Mouse (Mus musculus) neural tube, embryonic 15.5 days (tissue): ENCODE data around the gene Wwp2. TPM values are rescaled to one million over a fixed set of nuclear protein-coding genes. Genes with fewer than 3 reads are reported as not detected.
A peak's percentile ranks its signal among the peaks of the same experiment; 100 is the strongest.

Experiments used
- ATAC-seq: fragments of 200-750 bp; cut with Nextera tagmentation; 2 replicates; pipeline ENCODE4 v1.8.0; 2017; ENCODE audit warnings: mild to moderate bottlenecking, moderate TSS enrichment, moderate library complexity; ENCODE audit not compliant: low FRiP score
- H3K27ac ChIP-seq: fragments of 300-500 bp; sonication (generic); replicated peaks from 2 replicates; pipeline ENCODE4 v1.5.1; 2015; ENCODE audit warnings: mild to moderate bottlenecking, inconsistent platforms
- H3K27me3 ChIP-seq: fragments of 300-500 bp; sonication (generic); replicated peaks from 2 replicates; pipeline ENCODE4 v1.6.1; 2015; ENCODE audit warnings: inconsistent platforms
- H3K36me3 ChIP-seq: fragments of 300-500 bp; sonication (generic); 2 replicates; pipeline ENCODE4 v1.6.1; 2015; ENCODE audit warnings: inconsistent platforms
- H3K4me1 ChIP-seq: fragments of 300-500 bp; sonication (generic); 2 replicates; pipeline ENCODE4 v1.6.1; 2015; ENCODE audit warnings: inconsistent platforms
- H3K4me2 ChIP-seq: fragments of 300-500 bp; sonication (generic); 2 replicates; pipeline ENCODE4 v1.6.1; 2015; ENCODE audit warnings: inconsistent platforms, mild to moderate bottlenecking, moderate library complexity
- H3K4me3 ChIP-seq: fragments of 300-500 bp; sonication (generic); replicated peaks from 2 replicates; pipeline ENCODE4 v1.5.1; 2015; ENCODE audit warnings: mild to moderate bottlenecking, inconsistent platforms
- H3K9ac ChIP-seq: fragments of 300-500 bp; sonication (generic); replicated peaks from 2 replicates; pipeline ENCODE4 v1.6.1; 2015; ENCODE audit warnings: mild to moderate bottlenecking, inconsistent platforms
- H3K9me3 ChIP-seq: fragments of 300-500 bp; sonication (generic); replicated peaks from 2 replicates; pipeline ENCODE4 v1.6.1; 2016; ENCODE audit warnings: inconsistent platforms
- WGBS: fragments of 180-500 bp; shearing (Covaris S2); methylation state at CpG from one replicate; pipeline ENCODE4 v1.1.7; 2015; ENCODE audit warnings: mixed read lengths; 5-methylcytosine and 5-hydroxymethylcytosine counted together
- polyA plus RNA-seq: library from polyadenylated mRNA; unstranded; fragments of >200 nt; fragmentation: Nextera tagmentation; extraction: Ambion mirVana; gene quantifications from 2 replicates; pipeline ENCODE4 v1.2.1, GENCODE M21; 2015

Wwp2 gene
- polyA plus RNA-seq, 1 experiment from 2014 or later = 36.4 TPM

DNA sequence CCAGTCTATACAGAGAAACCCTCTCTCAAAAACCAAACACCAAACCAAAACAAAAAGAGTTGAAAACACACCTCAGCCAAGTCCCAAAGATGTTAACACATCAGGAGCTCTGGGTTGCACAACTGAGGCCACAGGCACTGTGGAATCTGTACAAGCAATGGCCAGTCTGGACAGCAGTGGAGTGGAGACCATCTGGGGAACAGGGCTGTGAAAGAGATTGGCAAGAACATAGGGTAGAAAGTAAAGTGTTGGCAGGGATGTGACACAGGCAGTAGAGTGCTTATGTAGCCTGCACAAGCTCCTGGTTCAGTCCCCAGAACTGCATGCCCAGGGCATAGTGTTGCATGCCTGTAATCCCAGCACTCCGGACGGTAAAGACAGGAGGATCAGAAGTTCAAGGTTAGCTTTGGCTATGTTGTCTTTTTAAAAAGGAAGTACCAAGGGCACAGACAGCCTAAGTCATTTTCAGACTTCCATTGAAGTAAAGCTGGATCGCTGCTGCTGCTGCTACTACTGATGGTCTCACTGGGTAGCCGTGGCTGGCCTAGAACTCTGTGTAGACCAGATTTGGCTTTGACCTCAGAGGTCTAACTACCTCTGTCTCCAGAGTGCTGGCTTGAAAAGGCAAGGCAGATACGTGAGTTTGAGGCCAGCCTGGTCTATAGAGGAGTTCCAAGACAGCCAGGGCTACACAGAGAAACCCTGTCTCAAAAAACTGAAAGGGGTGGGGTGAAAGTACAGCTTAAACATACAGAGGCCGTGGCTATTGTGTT is 79.0 kb downstream of the Wwp2 start:
- no peak overlapping the region for H3K9ac ChIP-seq
- no peak overlapping the region for H3K4me2 ChIP-seq
- H3K4me1 ChIP-seq = peaks cover 12% of the 10 kb centered on the region
- H3K36me3 ChIP-seq = peaks cover 6% of the 10 kb centered on the region
- no peak for ATAC-seq
- H3K27ac ChIP-seq = no peak overlapping the region
- no peaks in the 10 kb centered on the region for H3K9me3 ChIP-seq
- 91% methylated on average over 6 of the region's 6 CpGs for WGBS
- H3K27me3 ChIP-seq = no peaks in the 10 kb centered on the region
- H3K4me3 ChIP-seq = no peak overlapping the region

- WGBS = 82% methylated on average over 5 of the region's 5 CpGs
- H3K4me2 ChIP-seq = no peak overlapping the region
- H3K9me3 ChIP-seq = no peaks in the 10 kb centered on the region
- peaks cover 6% of the 10 kb centered on the region for H3K36me3 ChIP-seq
- no peak overlapping the region for H3K9ac ChIP-seq
- no peaks in the 10 kb centered on the region for H3K27me3 ChIP-seq
- H3K4me1 ChIP-seq = peaks cover 13% of the 10 kb centered on the region
- no peak overlapping the region for H3K4me3 ChIP-seq
- H3K27ac ChIP-seq = 0 out of 2 replicates have a peak overlapping the region, but pooled peaks have one; percentile 9
- no peak for ATAC-seq
Observed at GRCm38 (mm10) chr8:107518726-107519125, 82.6 kb downstream of the Wwp2 start.

DNA sequence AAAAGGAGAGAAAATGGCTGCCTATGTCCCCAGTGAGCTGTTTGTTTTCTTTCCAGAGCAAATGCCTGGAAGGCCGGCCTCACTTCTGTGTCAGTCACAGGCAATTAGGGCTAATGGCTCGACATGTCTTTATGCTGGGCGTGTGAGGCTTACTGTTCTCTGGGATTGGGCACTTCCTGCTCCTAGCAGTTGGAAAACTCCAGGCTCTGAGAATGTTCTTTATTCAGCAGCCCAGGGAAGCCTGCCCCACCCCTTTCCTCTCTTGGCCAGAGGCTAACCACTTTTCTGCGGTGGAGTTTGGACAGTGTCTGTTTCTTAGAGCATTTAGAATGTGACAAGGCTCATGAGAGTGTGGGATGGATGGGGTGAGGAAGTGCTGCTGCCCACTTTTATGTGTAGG is 83.7 kb downstream of the Wwp2 start:
- H3K27me3 ChIP-seq = no peaks in the 10 kb centered on the region
- no peak overlapping the region for H3K4me2 ChIP-seq
- peak overlapping the region; percentile 70 for H3K27ac ChIP-seq
- WGBS = 18% methylated on average over 4 of the region's 4 CpGs
- H3K4me3 ChIP-seq = no peak overlapping the region
- no peak overlapping the region for H3K9ac ChIP-seq
- peaks cover 13% of the 10 kb centered on the region for H3K4me1 ChIP-seq
- peak; percentile 47; the same call in 1 of the 2 replicates for ATAC-seq
- peaks cover 6% of the 10 kb centered on the region for H3K36me3 ChIP-seq
- H3K9me3 ChIP-seq = no peaks in the 10 kb centered on the region

- 85% methylated on average over 8 of the region's 8 CpGs for WGBS
- Histone ChIP-seq H3K9me3 (no peaks in the 10 kb centered on the region), H3K9ac (no peak overlapping the region), H3K27ac (no peak overlapping the region), H3K36me3 (peaks cover 6% of the 10 kb centered on the region), H3K4me3 (no peak overlapping the region), H3K4me2 (no peak overlapping the region), H3K4me1 (peaks cover 13% of the 10 kb centered on the region), H3K27me3 (no peaks in the 10 kb centered on the region)
- ATAC-seq = no peak
Observed at GRCm38 (mm10) chr8:107521788-107522554, 85.8 kb downstream of the Wwp2 start.

DNA sequence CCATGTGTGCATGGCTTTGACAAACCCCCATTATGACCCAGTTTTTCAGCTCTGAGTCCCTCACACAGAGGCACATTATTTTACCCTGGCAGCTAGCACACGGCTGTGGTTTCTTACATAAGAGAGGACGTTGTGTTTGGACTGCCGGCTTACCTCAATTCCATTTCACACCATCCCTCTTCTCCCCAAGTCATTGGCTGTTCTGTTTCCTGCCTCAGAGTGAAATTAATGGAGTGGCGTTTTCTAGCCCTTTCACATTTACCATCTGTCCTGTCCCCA is 86.3 kb downstream of the Wwp2 start:
- Histone ChIP-seq H3K9ac (no peak overlapping the region), H3K4me1 (peaks cover 13% of the 10 kb centered on the region), H3K4me2 (no peak overlapping the region), H3K27ac (no peak overlapping the region; the same call in 1 of the 2 replicates), H3K36me3 (peaks cover 6% of the 10 kb centered on the region), H3K9me3 (no peaks in the 10 kb centered on the region), H3K4me3 (no peak overlapping the region), H3K27me3 (no peaks in the 10 kb centered on the region)
- no peak for ATAC-seq
- 75% methylated on average over 4 of the region's 4 CpGs for WGBS

- H3K4me3 ChIP-seq = no peak overlapping the region
Observed at GRCm38 (mm10) chr8:107524535-107524934, 88.4 kb downstream of the Wwp2 start.

GRCm38 (mm10) chr8:107528786-107529185 is 92.6 kb downstream of the Wwp2 start:
- no peak overlapping the region for H3K27ac ChIP-seq
- no peaks in the 10 kb centered on the region for H3K9me3 ChIP-seq
- no peaks in the 10 kb centered on the region for H3K27me3 ChIP-seq
- H3K4me1 ChIP-seq = no peaks in the 10 kb centered on the region
- H3K4me3 ChIP-seq = no peak overlapping the region
- no peak overlapping the region for H3K9ac ChIP-seq
- no peak for ATAC-seq
- 66% methylated on average over 6 of the region's 6 CpGs for WGBS
- 0 out of 2 replicates have a peak, but pooled peaks cover 4% of the 10 kb centered on the region for H3K36me3 ChIP-seq
- H3K4me2 ChIP-seq = no peak overlapping the region

More at GRCm38 (mm10) chr8:107524535-107524934, 88.4 kb downstream of the Wwp2 start:
- no peaks in the 10 kb centered on the region for H3K27me3 ChIP-seq
- no peaks in the 10 kb centered on the region for H3K9me3 ChIP-seq
- H3K36me3 ChIP-seq = no peaks in the 10 kb centered on the region
- no peak overlapping the region for H3K4me2 ChIP-seq
- peaks cover 6% of the 10 kb centered on the region for H3K4me1 ChIP-seq
- H3K27ac ChIP-seq = no peak overlapping the region
- WGBS = 95% methylated on average over 4 of the region's 4 CpGs
- ATAC-seq = no peak
- no peak overlapping the region for H3K9ac ChIP-seq

GRCm38 (mm10) chr8:107537472-107537871 is 101.3 kb downstream of the Wwp2 start:
- Histone ChIP-seq H3K36me3 (peaks cover 38% of the 10 kb centered on the region), H3K4me1 (no peaks in the 10 kb centered on the region), H3K27ac (no peak overlapping the region), H3K4me3 (no peak overlapping the region), H3K4me2 (no peak overlapping the region), H3K9ac (no peak overlapping the region), H3K9me3 (no peaks in the 10 kb centered on the region), H3K27me3 (no peaks in the 10 kb centered on the region)
- no peak for ATAC-seq
- WGBS = 79% methylated on average over 4 of the region's 4 CpGs

GRCm38 (mm10) chr8:107540623-107541022 is 104.5 kb downstream of the Wwp2 start:
- Histone ChIP-seq H3K36me3 (peaks cover 32% of the 10 kb centered on the region), H3K4me2 (no peak overlapping the region), H3K27me3 (no peaks in the 10 kb centered on the region), H3K4me1 (peaks cover 4% of the 10 kb centered on the region; the same call in 1 of the 2 replicates), H3K9ac (no peak overlapping the region), H3K9me3 (no peaks in the 10 kb centered on the region), H3K27ac (no peak overlapping the region), H3K4me3 (no peak overlapping the region)
- WGBS = 84% methylated on average over 12 of the region's 12 CpGs
- ATAC-seq = no peak

GRCm38 (mm10) chr8:107541369-107541768 is 105.2 kb downstream of the Wwp2 start:
- H3K4me2 ChIP-seq = no peak overlapping the region
- H3K4me1 ChIP-seq = peaks cover 4% of the 10 kb centered on the region; the same call in 1 of the 2 replicates
- no peak for ATAC-seq
- H3K27me3 ChIP-seq = no peaks in the 10 kb centered on the region
- 92% methylated on average over 4 of the region's 4 CpGs for WGBS
- H3K36me3 ChIP-seq = peaks cover 31% of the 10 kb centered on the region
- H3K4me3 ChIP-seq = no peak overlapping the region
- H3K9ac ChIP-seq = no peak overlapping the region
- H3K9me3 ChIP-seq = no peaks in the 10 kb centered on the region
- no peak overlapping the region for H3K27ac ChIP-seq

- ATAC-seq = no peak
- no peaks in the 10 kb centered on the region for H3K9me3 ChIP-seq
- no peak overlapping the region for H3K4me3 ChIP-seq
- H3K27ac ChIP-seq = no peak overlapping the region
- WGBS = 88% methylated on average over 3 of the region's 3 CpGs
- H3K27me3 ChIP-seq = no peaks in the 10 kb centered on the region
- H3K9ac ChIP-seq = no peak overlapping the region
- H3K4me1 ChIP-seq = peaks cover 4% of the 10 kb centered on the region; the same call in 1 of the 2 replicates
- no peak overlapping the region for H3K4me2 ChIP-seq
- peaks cover 39% of the 10 kb centered on the region for H3K36me3 ChIP-seq
Observed at GRCm38 (mm10) chr8:107542151-107542550, 106.0 kb downstream of the Wwp2 start.

DNA sequence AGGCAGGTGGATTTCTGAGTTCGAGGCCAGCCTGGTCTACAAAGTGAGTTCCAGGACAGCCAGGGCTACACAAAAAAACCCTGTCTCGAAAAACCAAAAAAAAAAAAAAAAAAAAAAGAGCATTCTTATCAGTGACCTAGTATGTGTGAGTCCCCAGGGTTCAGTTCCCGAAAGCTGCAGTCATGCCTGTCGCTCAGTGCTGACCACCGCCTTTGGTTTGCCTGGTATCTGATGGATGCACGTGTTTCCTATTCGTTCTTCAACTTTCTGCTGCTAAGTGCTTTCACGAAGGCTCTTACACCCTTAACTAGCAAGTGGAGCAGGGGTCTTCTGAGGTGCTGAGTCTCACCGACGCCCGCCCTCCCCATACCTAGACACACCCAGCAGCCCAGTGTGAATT is 107.5 kb downstream of the Wwp2 start:
- Histone ChIP-seq H3K4me1 (peaks cover 4% of the 10 kb centered on the region; the same call in 1 of the 2 replicates), H3K9ac (no peak overlapping the region), H3K36me3 (peaks cover 40% of the 10 kb centered on the region), H3K9me3 (no peaks in the 10 kb centered on the region), H3K27me3 (no peaks in the 10 kb centered on the region), H3K27ac (no peak overlapping the region; the same call in 1 of the 2 replicates), H3K4me2 (no peak overlapping the region), H3K4me3 (no peak overlapping the region)
- no peak for ATAC-seq
- 97% methylated on average over 10 of the region's 11 CpGs for WGBS
